In the genomic region with DNA sequence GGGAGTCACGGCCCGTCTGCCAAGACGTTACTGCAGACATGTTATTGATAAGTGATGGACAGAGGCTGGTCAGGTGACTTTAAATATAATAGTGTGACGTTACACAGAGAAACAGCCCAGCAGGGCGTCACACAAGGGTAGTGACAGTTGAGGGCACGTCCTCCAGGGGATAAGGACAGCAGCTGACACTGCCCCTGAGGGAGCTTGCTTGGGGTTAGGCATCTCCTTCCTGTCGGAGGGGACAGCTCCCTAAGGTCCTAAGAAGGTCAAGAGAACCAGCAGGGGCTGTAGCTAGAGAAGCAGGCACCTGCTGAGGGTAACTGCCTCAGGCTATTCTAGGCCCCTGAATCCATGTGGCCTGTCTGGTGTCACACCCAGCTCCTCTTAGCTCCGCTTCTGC, we compare ENCODE assay signal across 14 mouse cellular contexts.
"Had no signal": no experiment of that assay in that cellular context is flagged by ENCODE, and none has a peak within 500 bp of the region (broad histone marks: within the 10 kb centered on the region; RNA-seq: fewer than 3 reads in every experiment).

No protein-coding gene starts in this region.

- H3K27me3 ChIP-seq: limb, embryonic 13.5 days; neural tube, embryonic 15.5 days; stomach, embryonic 15.5 days had no signal

- H3K4me3 ChIP-seq: limb, embryonic 13.5 days; neural tube, embryonic 15.5 days; stomach, embryonic 15.5 days had no signal

- H3K4me2 ChIP-seq: limb, embryonic 13.5 days; liver, embryonic 11.5 days; neural tube, embryonic 15.5 days; stomach, embryonic 15.5 days had no signal

- H3K9ac ChIP-seq: limb, embryonic 13.5 days; neural tube, embryonic 15.5 days; stomach, embryonic 15.5 days had no signal

- H3K4me1 ChIP-seq: stomach, embryonic 15.5 days had no signal

- H3K9me3 ChIP-seq: limb, embryonic 13.5 days; neural tube, embryonic 15.5 days; stomach, embryonic 15.5 days had no signal

- DNase-seq: kidney, adult 2 months; kidney, postnatal 25 days; layer of hippocampus, adult 9-11 months; lung, adult 18-20 months; midbrain, embryonic 14.5 days; right cerebral cortex, adult 18-20 months; right cerebral cortex, postnatal 25 days; thymus, adult 2 months; thymus, postnatal 25 days had no signal

- ATAC-seq: intestine, embryonic 16.5 days had no signal

- H3K27ac ChIP-seq: limb, embryonic 13.5 days; neural tube, embryonic 15.5 days; stomach, embryonic 15.5 days had no signal
